Mouse (Mus musculus) stomach, embryonic 15.5 days (tissue): ENCODE data around the gene Hook2. TPM values are rescaled to one million over a fixed set of nuclear protein-coding genes. Genes with fewer than 3 reads are reported as not detected.

Experiments
- ATAC-seq: fragments of 200-750 bp; cut with Nextera tagmentation; 2 replicates; pipeline ENCODE4 v1.8.0; 2017; ENCODE audit warnings: low read depth, moderate number of reproducible peaks, moderate TSS enrichment; ENCODE audit not compliant: insufficient read depth, low FRiP score
- H3K27ac ChIP-seq: fragments of 300-500 bp; sonication (generic); 2 replicates; pipeline ENCODE4 v1.5.1; 2015; ENCODE audit warnings: mild to moderate bottlenecking, inconsistent platforms
- H3K27me3 ChIP-seq: fragments of 300-500 bp; sonication (generic); replicated peaks from 2 replicates; pipeline ENCODE4 v1.6.1; 2015; ENCODE audit warnings: inconsistent platforms
- H3K36me3 ChIP-seq: fragments of 300-500 bp; sonication (generic); 2 replicates; pipeline ENCODE4 v1.6.1; 2015; ENCODE audit warnings: inconsistent platforms
- H3K4me1 ChIP-seq: fragments of 300-500 bp; sonication (generic); 2 replicates; pipeline ENCODE4 v1.6.1; 2015; ENCODE audit warnings: inconsistent platforms
- H3K4me2 ChIP-seq: fragments of 300-500 bp; sonication (generic); 2 replicates; pipeline ENCODE4 v1.6.1; 2015; ENCODE audit warnings: mild to moderate bottlenecking, inconsistent platforms
- H3K4me3 ChIP-seq: fragments of 300-500 bp; sonication (generic); replicated peaks from 2 replicates; pipeline ENCODE4 v1.5.1; 2015; ENCODE audit warnings: inconsistent platforms
- H3K9ac ChIP-seq: fragments of 300-500 bp; sonication (generic); 2 replicates; pipeline ENCODE4 v1.6.1; 2015; ENCODE audit warnings: inconsistent platforms
- H3K9me3 ChIP-seq: fragments of 300-500 bp; sonication (generic); 2 replicates; pipeline ENCODE4 v1.6.1; 2016; ENCODE audit warnings: inconsistent platforms
- WGBS: fragments of 180-500 bp; shearing (Covaris S2); methylation state at CpG from one replicate; pipeline ENCODE4 v1.1.7; 2015; 5-methylcytosine and 5-hydroxymethylcytosine counted together
- polyA plus RNA-seq: library from polyadenylated mRNA; unstranded; fragments of >200 nt; fragmentation: Nextera tagmentation; extraction: Ambion mirVana; gene quantifications from 2 replicates; pipeline ENCODE4 v1.2.1, GENCODE M21; 2015

The Hook2 gene
- polyA plus RNA-seq, 1 experiment from 2014 or later = 46.3 TPM

GRCm38 (mm10) chr8:84963952-84964351, 26.5 kb upstream of the Hook2 start:
- Histone ChIP-seq H3K9ac (no peak overlapping the region), H3K4me1 (peaks cover 16% of the 10 kb centered on the region), H3K27me3 (no peaks in the 10 kb centered on the region), H3K9me3 (no peaks in the 10 kb centered on the region), H3K4me3 (no peak overlapping the region), H3K27ac (no peak overlapping the region), H3K4me2 (no peak overlapping the region), H3K36me3 (0 out of 2 replicates have a peak, but pooled peaks cover 5% of the 10 kb centered on the region)
- 86% methylated on average over 4 of the region's 4 CpGs for WGBS
- no peak for ATAC-seq

DNA sequence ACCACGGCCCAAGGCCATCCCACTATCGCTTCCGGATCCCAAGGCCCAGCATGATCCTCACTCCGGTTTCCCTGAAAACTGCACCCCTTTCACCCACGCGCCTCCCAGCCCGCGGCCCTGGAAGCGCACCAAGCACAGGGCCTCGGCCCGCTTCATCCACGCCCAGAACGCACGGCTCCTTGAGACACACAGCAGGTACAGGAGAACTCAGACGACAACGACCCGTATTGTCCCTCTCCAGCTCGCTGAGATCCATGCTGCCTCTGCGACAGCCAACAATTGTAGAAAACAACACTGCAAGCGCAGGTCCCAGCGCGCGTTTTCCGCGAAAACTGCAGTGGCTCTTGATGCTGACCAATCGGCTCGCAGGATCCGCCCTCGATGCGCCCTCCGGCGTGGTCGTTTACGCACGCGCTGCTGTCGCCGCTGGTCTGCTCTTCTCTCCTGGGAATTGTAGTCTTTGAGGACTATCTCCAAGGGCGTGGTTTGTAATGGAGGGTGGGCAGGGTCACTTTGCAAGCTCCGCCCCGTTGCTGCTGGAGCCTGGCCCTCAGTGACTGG, 24.6 kb upstream of the Hook2 start:
- ATAC-seq = peak; percentile 90
- Histone ChIP-seq H3K36me3 (no peaks in the 10 kb centered on the region), H3K27ac (peak overlapping the region; percentile 78), H3K4me2 (peak overlapping the region; percentile 84), H3K9me3 (no peaks in the 10 kb centered on the region), H3K4me3 (peak overlapping the region; percentile 72), H3K9ac (peak overlapping the region; percentile 57), H3K27me3 (no peaks in the 10 kb centered on the region), H3K4me1 (peaks cover 22% of the 10 kb centered on the region)
- WGBS = under 1% methylated on average over 41 of the region's 41 CpGs

DNA sequence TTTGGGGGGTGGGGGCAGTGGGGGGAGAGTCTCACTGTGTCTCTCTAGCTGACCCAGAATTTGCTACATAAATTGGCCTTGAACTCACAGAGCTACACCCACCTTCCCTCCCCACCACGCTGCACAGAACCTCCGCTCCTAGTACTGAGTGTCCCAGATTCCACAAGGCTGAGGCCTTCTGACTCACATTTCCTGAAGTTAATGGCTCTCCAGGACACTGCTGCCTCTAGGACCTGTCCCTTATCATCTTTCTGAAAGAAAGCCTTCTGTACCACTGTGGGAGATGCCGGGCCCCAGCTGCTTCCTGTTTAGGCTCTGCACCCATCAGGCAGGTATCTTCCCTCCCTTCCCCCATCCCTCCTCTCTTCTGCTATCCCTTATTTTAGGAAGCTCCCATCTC, 23.8 kb upstream of the Hook2 start:
- peak overlapping the region; percentile 78; the same call in 1 of the 2 replicates for H3K27ac ChIP-seq
- no peak overlapping the region for H3K9ac ChIP-seq
- H3K4me3 ChIP-seq = no peak overlapping the region
- no peaks in the 10 kb centered on the region for H3K27me3 ChIP-seq
- no peaks in the 10 kb centered on the region for H3K9me3 ChIP-seq
- peaks cover 6% of the 10 kb centered on the region for H3K36me3 ChIP-seq
- H3K4me1 ChIP-seq = peaks cover 25% of the 10 kb centered on the region
- 32% methylated on average over 3 of the region's 3 CpGs for WGBS
- 0 out of 2 replicates have a peak, but pooled peaks have one; percentile 4 for ATAC-seq
- H3K4me2 ChIP-seq = peak overlapping the region; percentile 84; the same call in 1 of the 2 replicates

DNA sequence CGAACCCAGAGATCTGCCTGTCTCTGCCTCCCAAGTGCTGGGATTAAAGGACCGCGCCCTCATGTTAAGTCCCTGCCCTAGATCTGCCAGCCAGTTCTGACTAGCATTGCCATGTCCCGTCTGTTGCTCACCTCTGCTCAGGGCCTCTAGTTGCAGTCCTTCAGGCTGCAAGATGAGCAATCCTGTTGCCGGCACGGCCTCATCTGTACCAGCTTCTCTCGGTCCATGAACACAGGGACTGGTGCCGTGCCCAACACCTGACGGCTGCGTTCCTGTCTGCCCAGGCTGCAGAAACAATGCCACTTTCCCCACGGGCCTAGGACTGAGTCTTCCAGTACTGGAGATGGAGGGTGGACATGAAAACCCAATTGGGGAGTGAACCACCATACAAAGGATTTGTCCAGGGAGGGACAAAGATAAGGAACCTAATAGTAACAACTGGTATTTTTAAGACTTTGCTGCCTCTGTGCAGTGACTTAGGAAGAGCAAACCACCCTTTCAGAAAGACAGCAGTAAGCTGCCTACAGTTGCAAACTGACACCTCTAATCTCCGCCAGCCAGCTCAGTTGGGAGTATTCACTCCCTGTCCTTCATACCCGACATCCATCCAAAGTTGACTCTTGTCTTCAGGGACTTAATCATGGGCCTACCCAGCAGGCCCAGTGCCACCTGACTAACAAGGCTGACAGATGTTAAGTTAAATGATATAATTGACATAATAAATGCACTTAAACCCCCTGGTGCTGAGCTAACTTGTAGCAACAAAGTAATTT, 22.7 kb upstream of the Hook2 start:
- H3K27ac ChIP-seq = no peak overlapping the region
- H3K4me2 ChIP-seq = no peak overlapping the region
- no peak for ATAC-seq

DNA sequence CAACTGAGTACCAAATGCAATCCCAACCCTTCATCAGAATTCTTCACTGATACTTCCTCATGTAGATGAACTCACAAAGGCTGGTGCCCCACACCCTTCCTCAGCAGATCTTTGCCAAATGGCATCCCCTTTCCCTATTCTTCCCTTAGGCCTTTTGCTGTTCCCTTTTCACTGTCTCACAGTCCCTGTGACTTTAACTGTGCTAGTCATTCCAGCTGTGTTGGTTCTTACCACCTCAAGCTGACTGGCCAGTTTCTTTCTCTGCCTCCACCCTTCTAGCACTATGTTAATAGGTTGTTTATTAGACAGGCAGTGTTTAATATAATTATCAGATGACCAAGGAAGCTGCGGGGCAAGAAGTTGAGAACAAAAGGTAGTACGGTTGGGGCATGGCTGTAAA, 21.8 kb upstream of the Hook2 start:
- ATAC-seq = no peak
- Histone ChIP-seq H3K27me3 (no peaks in the 10 kb centered on the region), H3K4me2 (peak overlapping the region; percentile 84), H3K36me3 (peaks cover 11% of the 10 kb centered on the region), H3K27ac (peak overlapping the region; percentile 95), H3K4me1 (peaks cover 25% of the 10 kb centered on the region), H3K4me3 (peak overlapping the region; percentile 71), H3K9ac (peak overlapping the region; percentile 76; the same call in 1 of the 2 replicates), H3K9me3 (no peaks in the 10 kb centered on the region)
- 6% methylated on average over 2 of the region's 2 CpGs for whole genome bisulfite sequencing

More for the DNA sequence above, 22.7 kb upstream of the Hook2 start:
- Histone ChIP-seq H3K9me3 (no peaks in the 10 kb centered on the region), H3K4me1 (peaks cover 25% of the 10 kb centered on the region), H3K4me3 (no peak overlapping the region), H3K9ac (no peak overlapping the region), H3K36me3 (peaks cover 11% of the 10 kb centered on the region), H3K27me3 (no peaks in the 10 kb centered on the region)
- 89% methylated on average over 13 of the region's 13 CpGs for WGBS

DNA sequence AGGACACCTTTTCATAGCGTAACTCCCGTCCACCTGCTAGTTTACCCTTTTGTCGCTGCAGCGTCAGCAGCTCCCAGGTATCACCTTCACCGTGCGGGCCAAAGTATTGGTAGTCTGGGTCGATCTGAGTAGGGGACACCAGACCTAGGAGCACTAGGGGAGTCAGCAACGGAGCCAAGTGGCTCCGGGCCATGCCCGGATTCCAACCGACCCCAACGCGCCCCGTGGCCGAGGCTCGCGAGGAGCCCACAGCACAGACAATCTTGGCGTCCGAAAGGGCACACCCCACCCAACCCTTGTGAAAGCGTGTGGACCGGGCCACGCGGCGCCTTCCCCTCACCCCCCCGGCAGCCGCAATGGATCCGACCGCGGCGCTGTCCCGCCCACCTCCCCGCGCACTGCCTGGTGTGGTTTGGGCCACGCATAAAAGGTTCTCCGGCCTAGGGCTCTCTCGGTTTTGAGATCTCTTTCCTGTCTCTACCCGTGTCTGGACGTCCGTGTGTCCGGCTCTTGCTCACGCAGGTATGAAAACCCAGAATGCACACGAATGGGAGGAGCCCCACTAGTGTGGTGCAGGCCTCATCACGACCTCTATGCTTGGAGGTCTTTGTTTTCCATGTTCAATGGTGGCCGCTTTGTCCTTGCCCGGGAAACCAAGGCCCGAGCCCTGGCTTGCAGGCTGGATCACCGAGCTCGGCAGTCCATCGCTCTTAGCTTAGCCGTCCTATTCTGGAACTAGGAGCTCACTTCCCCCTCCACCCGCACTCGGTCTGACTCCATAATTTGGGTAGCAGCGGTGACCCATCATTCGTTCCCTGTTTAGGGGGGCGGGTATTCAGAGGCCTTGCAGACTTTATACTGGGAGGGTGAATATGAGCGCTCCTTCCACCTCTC, 20.9 kb upstream of the Hook2 start, which contains the start of the genes Gm49661, Prdx2 and Rnaseh2a:
Gene Gm49661 (minus strand): TSS at position 193 of the 894 bp plus-strand sequence.
Gene Prdx2 (plus strand): TSS at position 347 of the 894 bp plus-strand sequence.
Gene Rnaseh2a (minus strand): TSS at position 527 of the 894 bp plus-strand sequence.
- peak; percentile 77 for ATAC-seq
- H3K4me3 ChIP-seq = peak within 1 kb of the TSS; percentile 71
- no peaks in the 10 kb centered on the region for H3K9me3 ChIP-seq
- WGBS = under 1% methylated on average over 56 of the region's 56 CpGs
- peaks cover 28% of the 10 kb centered on the region for H3K4me1 ChIP-seq
- H3K4me2 ChIP-seq = peak within 1 kb of the TSS; percentile 84
- H3K9ac ChIP-seq = peak within 1 kb of the TSS; percentile 76
- H3K36me3 ChIP-seq = peaks cover 11% of the 10 kb centered on the region
- peak within 1 kb of the TSS; percentile 95 for H3K27ac ChIP-seq
- H3K27me3 ChIP-seq = no peaks in the 10 kb centered on the region

GRCm38 (mm10) chr8:84970135-84970790, 20.1 kb upstream of the Hook2 start:
- peak overlapping the region; percentile 84 for H3K4me2 ChIP-seq
- peaks cover 11% of the 10 kb centered on the region for H3K36me3 ChIP-seq
- WGBS = 4% methylated on average over 21 of the region's 21 CpGs
- peak overlapping the region; percentile 95 for H3K27ac ChIP-seq
- H3K27me3 ChIP-seq = no peaks in the 10 kb centered on the region
- H3K4me3 ChIP-seq = peak overlapping the region; percentile 71
- no peak for ATAC-seq
- H3K4me1 ChIP-seq = peaks cover 27% of the 10 kb centered on the region
- H3K9me3 ChIP-seq = no peaks in the 10 kb centered on the region
- peak overlapping the region; percentile 76 for H3K9ac ChIP-seq

GRCm38 (mm10) chr8:84970913-84971312, 19.5 kb upstream of the Hook2 start:
- H3K27me3 ChIP-seq = no peaks in the 10 kb centered on the region
- peaks cover 11% of the 10 kb centered on the region for H3K36me3 ChIP-seq
- H3K27ac ChIP-seq = peak overlapping the region; percentile 95; the same call in 1 of the 2 replicates
- peak overlapping the region; percentile 71 for H3K4me3 ChIP-seq
- WGBS = 54% methylated on average over 5 of the region's 5 CpGs
- ATAC-seq = peak; percentile 58; the same call in 1 of the 2 replicates
- no peaks in the 10 kb centered on the region for H3K9me3 ChIP-seq
- H3K4me2 ChIP-seq = peak overlapping the region; percentile 84
- peaks cover 30% of the 10 kb centered on the region for H3K4me1 ChIP-seq
- H3K9ac ChIP-seq = peak overlapping the region; percentile 76; the same call in 1 of the 2 replicates

DNA sequence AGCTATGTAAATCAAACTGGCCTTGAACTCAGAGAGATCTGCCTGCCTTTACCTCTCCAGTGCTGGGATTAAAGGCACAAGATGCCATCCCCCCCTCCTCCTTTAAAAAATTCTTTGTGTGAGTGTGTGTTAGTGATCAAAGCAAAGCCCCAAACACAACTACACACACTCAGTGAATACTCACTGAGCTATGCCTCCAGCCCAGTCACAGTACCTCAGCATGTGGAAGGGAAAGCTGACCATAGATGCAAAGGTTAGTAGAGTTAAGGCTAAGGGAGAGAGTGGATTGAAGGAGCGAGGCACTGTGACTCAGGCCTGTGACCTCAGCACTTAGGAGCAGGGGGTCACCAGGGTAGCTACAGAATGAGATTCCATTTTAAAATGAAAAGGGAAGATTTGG, 17.3 kb upstream of the Hook2 start:
- no peak overlapping the region for H3K4me3 ChIP-seq
- 94% methylated on average over 1 of the region's 1 CpGs for WGBS

GRCm38 (mm10) chr8:84973803-84974542, 16.4 kb upstream of the Hook2 start:
- no peak overlapping the region for H3K9ac ChIP-seq
- peaks cover 11% of the 10 kb centered on the region for H3K36me3 ChIP-seq
- no peak for ATAC-seq
- 57% methylated on average over 4 of the region's 4 CpGs for WGBS
- H3K9me3 ChIP-seq = no peaks in the 10 kb centered on the region
- H3K4me1 ChIP-seq = peaks cover 38% of the 10 kb centered on the region
- peak overlapping the region; percentile 27; the same call in 1 of the 2 replicates for H3K27ac ChIP-seq
- H3K4me2 ChIP-seq = no peak overlapping the region
- no peak overlapping the region for H3K4me3 ChIP-seq
- H3K27me3 ChIP-seq = no peaks in the 10 kb centered on the region

More for the DNA sequence above, 17.3 kb upstream of the Hook2 start:
- no peak overlapping the region for H3K4me2 ChIP-seq
- H3K9me3 ChIP-seq = no peaks in the 10 kb centered on the region
- no peak for ATAC-seq
- H3K27ac ChIP-seq = no peak overlapping the region
- peaks cover 39% of the 10 kb centered on the region for H3K4me1 ChIP-seq
- peaks cover 11% of the 10 kb centered on the region for H3K36me3 ChIP-seq
- no peaks in the 10 kb centered on the region for H3K27me3 ChIP-seq
- H3K9ac ChIP-seq = no peak overlapping the region
